Mouse (Mus musculus): ENCODE measurements around the gene Ddx23. TPM values are rescaled to one million over a fixed set of nuclear protein-coding genes. Genes with fewer than 3 reads are reported as not detected.

The Ddx23 gene
- total RNA-seq (2023) = 10 to 100 TPM; 60.6 to 65.7 TPM

GRCm38 (mm10) chr15:98662567-98663545, at the start of gene Ddx23:
Gene Ddx23 (minus strand): TSS chr15:98662894.

GRCm38 (mm10) chr15:98707766-98708372, 45.2 kb upstream of the Ddx23 start, which contains the start of gene Ccdc65:
Gene Ccdc65 (plus strand): TSS chr15:98708207.

GRCm38 (mm10) chr15:98676940-98677728, 14.4 kb upstream of the Ddx23 start, which contains the start of gene Rnd1:
Gene Rnd1 (minus strand): TSS chr15:98677461.

GRCm38 (mm10) chr15:98630540-98630939, 32.2 kb downstream of the Ddx23 start, which contains the start of gene Cacnb3:
Gene Cacnb3 (plus strand): TSS chr15:98630840.

GRCm38 (mm10) chr15:98609331-98610130, 53.2 kb downstream of the Ddx23 start, which contains the start of gene Adcy6:
Gene Adcy6 (minus strand): TSS chr15:98610076.

Other genes starting within 250 kb of the Ddx23 start
- not detected for gene Olfr282, start 231.7 kb downstream of the Ddx23 start, total RNA-seq (2023)
- gene Olfr281, start 210.3 kb downstream of the Ddx23 start, total RNA-seq (2023) = not detected
- not detected for gene OR5BS1P, start 193.0 kb downstream of the Ddx23 start, total RNA-seq (2023)
- gene Lalba, start 180.2 kb downstream of the Ddx23 start, total RNA-seq (2023) = not detected
- gene Olfr279, start 170.5 kb downstream of the Ddx23 start, total RNA-seq (2023) = not detected
- 10 to 100 TPM; 23.4 to 27.4 TPM for gene Kansl2, start 128.6 kb downstream of the Ddx23 start, total RNA-seq (2023)
- gene Ccnt1, start 92.0 kb downstream of the Ddx23 start, total RNA-seq (2023) = 10 to 100 TPM; 74.8 to 80.2 TPM
- not detected for gene 4930415O20Rik, start 91.9 kb downstream of the Ddx23 start, total RNA-seq (2023)
- 1 to 10 TPM; 2.9 to 4.5 TPM for gene Adcy6, start 52.8 kb downstream of the Ddx23 start, total RNA-seq (2023)
- under 1 TPM in 1 of 2 experiments, not detected in 1; 0.29 TPM for gene Cacnb3, start 32.1 kb downstream of the Ddx23 start, total RNA-seq (2023)
- 10 to 100 TPM; 10.4 to 15.7 TPM for gene Rnd1, start 14.6 kb upstream of the Ddx23 start, total RNA-seq (2023)
- not detected for gene Ccdc65, start 45.3 kb upstream of the Ddx23 start, total RNA-seq (2023)
- 1 to 10 TPM; 2.9 to 5.6 TPM for gene Fkbp11, start 65.3 kb upstream of the Ddx23 start, total RNA-seq (2023)
- 10 to 100 TPM; 74.4 to 80.4 TPM for gene Arf3, start 100.3 kb upstream of the Ddx23 start, total RNA-seq (2023)
- under 1 TPM in 1 of 2 experiments, not detected in 1; 0.31 TPM for gene Wnt10b, start 115.3 kb upstream of the Ddx23 start, total RNA-seq (2023)
- not detected for gene Wnt1, start 127.0 kb upstream of the Ddx23 start, total RNA-seq (2023)
- not detected for gene Ddn, start 146.6 kb upstream of the Ddx23 start, total RNA-seq (2023)
- 100 to 1,000 TPM; 114 to 118 TPM for gene Prkag1, start 168.6 kb upstream of the Ddx23 start, total RNA-seq (2023)
- gene Kmt2d, start 208.3 kb upstream of the Ddx23 start, total RNA-seq (2023) = 100 to 1,000 TPM; 126 to 127 TPM
- gene Rhebl1, start 231.6 kb upstream of the Ddx23 start, total RNA-seq (2023) = 1 to 10 TPM; 2.6 to 4.1 TPM
- not detected for gene Dhh, start 235.6 kb upstream of the Ddx23 start, total RNA-seq (2023)